Mouse (Mus musculus) cerebellum, postnatal 25 days (tissue): ENCODE results near the gene Elmsan1.

Experiments used
- DNase-seq, 2 experiments: peaks; one replicate each; pipeline ENCODE4 v3.0.0; 2021; ENCODE audit warnings: mixed read lengths in 2 of 2

Elmsan1 gene

GRCm38 (mm10) chr12:84192741-84193641 lies 25.7 kb downstream of the Elmsan1 start:
- DNase-seq: peak; percentile 76 to 80

- peak in 1 of 2 experiments; percentile 16 for DNase-seq
Measured at GRCm38 (mm10) chr12:84192280-84192679, 26.4 kb downstream of the Elmsan1 start.

GRCm38 (mm10) chr12:84191770-84192169 lies 26.9 kb downstream of the Elmsan1 start:
- DNase-seq: no peak

GRCm38 (mm10) chr12:84191190-84191589 lies 27.5 kb downstream of the Elmsan1 start:
- no peak for DNase-seq

- peak in 1 of 2 experiments; percentile 26 for DNase-seq
Measured at GRCm38 (mm10) chr12:84190151-84190820, 28.4 kb downstream of the Elmsan1 start.

- peak in 1 of 2 experiments; percentile 34 for DNase-seq
Measured at GRCm38 (mm10) chr12:84188881-84189444, 29.7 kb downstream of the Elmsan1 start.

GRCm38 (mm10) chr12:84187752-84188601 lies 30.7 kb downstream of the Elmsan1 start:
- DNase-seq: peak; percentile 50 to 59

GRCm38 (mm10) chr12:84186950-84187349 lies 31.7 kb downstream of the Elmsan1 start:
- peak; percentile 45 to 62 for DNase-seq

GRCm38 (mm10) chr12:84186536-84186935 lies 32.1 kb downstream of the Elmsan1 start:
- DNase-seq: no peak

GRCm38 (mm10) chr12:84185547-84185946 lies 33.1 kb downstream of the Elmsan1 start:
- no peak for DNase-seq

GRCm38 (mm10) chr12:84184979-84185378 lies 33.7 kb downstream of the Elmsan1 start:
- no peak for DNase-seq

- DNase-seq: no peak
Measured at GRCm38 (mm10) chr12:84181999-84182398, 36.7 kb downstream of the Elmsan1 start.

- DNase-seq: peak; percentile 58 to 71
Measured at GRCm38 (mm10) chr12:84180701-84181435, 37.8 kb downstream of the Elmsan1 start.

GRCm38 (mm10) chr12:84180090-84180489 lies 38.6 kb downstream of the Elmsan1 start:
- no peak for DNase-seq

- DNase-seq: no peak
Measured at GRCm38 (mm10) chr12:84178652-84179445, 39.8 kb downstream of the Elmsan1 start.

GRCm38 (mm10) chr12:84178052-84178451 lies 40.6 kb downstream of the Elmsan1 start:
- no peak for DNase-seq

- no peak for DNase-seq
Measured at GRCm38 (mm10) chr12:84176886-84177765, 41.6 kb downstream of the Elmsan1 start.

- no peak for DNase-seq
Measured at GRCm38 (mm10) chr12:84176126-84176769, 42.4 kb downstream of the Elmsan1 start.

GRCm38 (mm10) chr12:84175659-84176061 lies 43.0 kb downstream of the Elmsan1 start:
- peak; percentile 85 to 90 for DNase-seq
